Mouse (Mus musculus): ENCODE measurements around the gene Gm9945. TPM values are rescaled to one million over a fixed set of nuclear protein-coding genes. Genes with fewer than 3 reads are reported as not detected.

Gm9945 gene
- polyA plus RNA-seq, 1 experiment from 2014 or later = not detected

- H3K9ac ChIP-seq = no peak overlapping the region
- no peaks in the 10 kb centered on the region for H3K36me3 ChIP-seq
- no peak overlapping the region for H3K27ac ChIP-seq
- no peak overlapping the region for H3K4me2 ChIP-seq
- ATAC-seq (ENCODE audit: low FRiP score) = no peak
- H3K27me3 ChIP-seq = peaks cover 44% of the 10 kb centered on the region
- 92% methylated on average over 8 of the region's 8 CpGs for WGBS
- H3K4me3 ChIP-seq = no peak overlapping the region
- H3K9me3 ChIP-seq = no peaks in the 10 kb centered on the region
- H3K4me1 ChIP-seq (replicated peaks) = peaks cover 17% of the 10 kb centered on the region; the same call in 1 of the 2 replicates
Observed at GRCm38 (mm10) chr11:53504376-53504775, 24.4 kb downstream of the Gm9945 start.

- no peak overlapping the region for H3K4me3 ChIP-seq
- no peak overlapping the region for H3K9ac ChIP-seq
- no peak overlapping the region for H3K27ac ChIP-seq
- WGBS = 46% methylated on average over 5 of the region's 5 CpGs
- H3K36me3 ChIP-seq = no peaks in the 10 kb centered on the region
- H3K4me2 ChIP-seq = no peak overlapping the region
- peaks cover 36% of the 10 kb centered on the region for H3K27me3 ChIP-seq
- ATAC-seq (ENCODE audit: low FRiP score) = 0 out of 2 replicates have a peak, but pooled peaks have one; percentile 36
- H3K4me1 ChIP-seq (replicated peaks) = peaks cover 17% of the 10 kb centered on the region; the same call in 1 of the 2 replicates
- no peaks in the 10 kb centered on the region for H3K9me3 ChIP-seq
Observed at GRCm38 (mm10) chr11:53505026-53505663, 25.2 kb downstream of the Gm9945 start.

- Histone ChIP-seq H3K36me3 (no peaks in the 10 kb centered on the region), H3K27ac (no peak overlapping the region), H3K27me3 (peaks cover 21% of the 10 kb centered on the region), H3K9me3 (no peaks in the 10 kb centered on the region), H3K4me1 (replicated peaks) (peaks cover 13% of the 10 kb centered on the region; the same call in 1 of the 2 replicates), H3K9ac (no peak overlapping the region), H3K4me3 (no peak overlapping the region), H3K4me2 (no peak overlapping the region)
- no peak for ATAC-seq (ENCODE audit: low FRiP score)
- 88% methylated on average over 9 of the region's 9 CpGs for WGBS
Observed at GRCm38 (mm10) chr11:53507098-53507805, 27.3 kb downstream of the Gm9945 start.

- no peak overlapping the region for H3K4me2 ChIP-seq
- peaks cover 19% of the 10 kb centered on the region; the same call in 1 of the 2 replicates for H3K27me3 ChIP-seq
- no peak for ATAC-seq (ENCODE audit: low FRiP score)
- H3K36me3 ChIP-seq = no peaks in the 10 kb centered on the region
- WGBS = 41% methylated on average over 7 of the region's 7 CpGs
- H3K9ac ChIP-seq = no peak overlapping the region
- H3K4me3 ChIP-seq = no peak overlapping the region
- no peak overlapping the region for H3K27ac ChIP-seq
- H3K4me1 ChIP-seq (replicated peaks) = peaks cover 13% of the 10 kb centered on the region; the same call in 1 of the 2 replicates
- H3K9me3 ChIP-seq = no peaks in the 10 kb centered on the region
Observed at GRCm38 (mm10) chr11:53508152-53508551, 28.2 kb downstream of the Gm9945 start.

DNA sequence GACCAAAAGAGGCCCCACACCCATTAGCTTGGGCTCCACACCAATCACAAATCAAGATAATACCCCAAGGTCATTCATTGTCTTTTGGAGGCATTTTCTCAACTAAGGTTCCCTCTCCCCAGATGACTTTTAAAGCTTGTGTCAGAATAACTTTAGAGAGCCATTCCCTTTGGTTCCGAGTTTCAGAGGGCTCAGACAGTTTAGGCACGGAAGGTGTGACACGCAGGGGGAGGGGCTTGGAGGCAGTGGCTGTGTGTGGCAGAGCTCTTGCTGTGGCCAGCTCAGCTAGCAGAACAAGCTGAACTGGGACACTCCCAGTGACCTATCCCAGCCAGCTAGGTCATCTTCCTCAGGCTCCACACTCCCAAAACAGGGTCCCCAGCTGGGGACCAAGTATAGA, 28.6 kb downstream of the Gm9945 start:
- no peak for ATAC-seq (ENCODE audit: low FRiP score)

GRCm38 (mm10) chr11:53510351-53510750, 30.4 kb downstream of the Gm9945 start:
- no peak for ATAC-seq (ENCODE audit: low FRiP score)
- peaks cover 5% of the 10 kb centered on the region; the same call in 1 of the 2 replicates for H3K4me1 ChIP-seq (replicated peaks)
- H3K27ac ChIP-seq = no peak overlapping the region
- 43% methylated on average over 5 of the region's 5 CpGs for WGBS
- H3K9me3 ChIP-seq = no peaks in the 10 kb centered on the region
- H3K36me3 ChIP-seq = no peaks in the 10 kb centered on the region
- no peak overlapping the region for H3K4me2 ChIP-seq
- no peak overlapping the region for H3K9ac ChIP-seq
- no peak overlapping the region for H3K4me3 ChIP-seq
- peaks cover 19% of the 10 kb centered on the region for H3K27me3 ChIP-seq

More for the DNA sequence above, 28.6 kb downstream of the Gm9945 start:
- Histone ChIP-seq H3K4me3 (no peak overlapping the region), H3K36me3 (no peaks in the 10 kb centered on the region), H3K9ac (no peak overlapping the region), H3K27me3 (peaks cover 16% of the 10 kb centered on the region; the same call in 1 of the 2 replicates), H3K9me3 (no peaks in the 10 kb centered on the region), H3K27ac (no peak overlapping the region), H3K4me1 (replicated peaks) (peaks cover 13% of the 10 kb centered on the region; the same call in 1 of the 2 replicates), H3K4me2 (no peak overlapping the region)
- WGBS = 67% methylated on average over 3 of the region's 3 CpGs

- no peak for ATAC-seq (ENCODE audit: low FRiP score)
- Histone ChIP-seq H3K27me3 (peaks cover 40% of the 10 kb centered on the region), H3K4me1 (replicated peaks) (peaks cover 24% of the 10 kb centered on the region), H3K9me3 (no peaks in the 10 kb centered on the region), H3K27ac (no peak overlapping the region), H3K4me2 (no peak overlapping the region), H3K9ac (no peak overlapping the region), H3K4me3 (no peak overlapping the region), H3K36me3 (no peaks in the 10 kb centered on the region)
- 46% methylated on average over 8 of the region's 8 CpGs for WGBS
Observed at GRCm38 (mm10) chr11:53516775-53517627, 37.0 kb downstream of the Gm9945 start.

DNA sequence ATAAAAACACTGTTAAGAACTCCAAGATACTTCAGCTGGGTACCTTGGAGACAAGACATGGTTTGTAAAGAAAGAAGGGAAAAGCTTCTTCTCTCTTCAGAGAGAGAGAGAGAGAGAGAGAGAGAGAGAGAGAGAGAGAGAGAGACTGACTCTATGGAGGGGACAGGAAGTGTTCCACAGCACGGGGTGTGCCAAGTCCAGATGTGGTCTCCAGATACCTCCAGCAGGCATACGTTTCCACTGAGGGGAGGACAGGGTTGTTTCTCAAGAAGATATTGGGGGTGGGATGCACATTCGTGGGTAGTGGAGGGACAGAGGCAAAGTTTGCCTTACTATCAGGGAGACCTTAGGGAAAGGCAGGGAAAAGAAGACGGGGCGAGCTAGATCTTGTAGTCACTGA, 38.8 kb downstream of the Gm9945 start:
- WGBS = 55% methylated on average over 5 of the region's 5 CpGs
- H3K4me2 ChIP-seq = peak overlapping the region; percentile 83

DNA sequence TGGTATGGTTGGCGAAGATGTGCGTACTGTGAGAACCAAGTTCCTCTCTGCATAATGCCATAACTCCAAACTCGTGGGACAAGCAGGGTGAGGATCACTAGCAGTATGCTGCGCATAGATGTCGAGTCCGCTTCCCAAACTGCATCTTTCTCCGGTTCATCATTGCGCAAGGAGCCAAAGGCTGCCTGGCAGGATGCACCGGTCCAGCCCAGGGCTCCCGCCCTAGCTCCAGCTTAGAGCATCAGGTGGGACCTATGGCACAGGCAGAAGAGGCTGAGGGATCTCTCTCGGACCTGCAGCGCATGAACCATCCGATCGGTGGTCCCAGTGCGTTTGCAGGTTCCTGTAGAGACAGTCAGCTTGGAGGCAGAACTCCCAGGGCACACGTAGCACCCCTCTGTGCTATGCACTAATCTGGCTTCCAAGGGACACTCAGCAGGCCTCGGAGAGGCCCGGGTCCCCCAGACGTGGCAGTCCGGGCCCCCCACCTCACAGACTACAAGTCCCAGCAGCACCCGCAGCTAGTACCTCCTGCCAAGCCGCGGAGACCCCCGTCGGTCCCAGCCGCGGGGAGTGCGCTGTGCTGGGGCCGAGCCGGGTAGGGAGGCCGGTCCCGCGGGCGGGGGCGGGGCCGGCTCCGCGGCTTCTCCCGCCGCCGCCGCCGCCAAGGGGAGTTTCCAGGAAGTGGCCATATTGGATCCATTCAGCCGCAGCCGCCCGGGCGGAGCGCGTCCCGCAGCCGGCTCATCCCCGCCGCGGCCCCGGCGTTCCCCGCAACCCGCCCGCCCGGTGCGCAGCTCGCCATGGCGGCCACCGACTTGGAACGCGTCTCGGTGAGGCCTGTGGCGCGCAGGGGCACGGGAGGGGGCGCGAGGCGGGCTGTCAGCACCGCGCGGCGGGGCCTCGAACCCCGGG, 39.5 kb downstream of the Gm9945 start, which contains the start of gene Sept8:
Gene Sept8, plus strand, starts transcription at position 51 of the 915 bp plus-strand sequence.
- peak within 1 kb of the TSS; percentile 73 for H3K4me3 ChIP-seq
- peak within 1 kb of the TSS; percentile 83 for H3K4me2 ChIP-seq
- H3K4me1 ChIP-seq (replicated peaks) = peaks cover 47% of the 10 kb centered on the region
- H3K9me3 ChIP-seq = no peaks in the 10 kb centered on the region
- peak; percentile 89 for ATAC-seq (ENCODE audit: low FRiP score)
- H3K27ac ChIP-seq = peak within 1 kb of the TSS; percentile 71
- peaks cover 34% of the 10 kb centered on the region for H3K27me3 ChIP-seq
- 5% methylated on average over 65 of the region's 79 CpGs for WGBS
- peak within 1 kb of the TSS; percentile 87 for H3K9ac ChIP-seq
- H3K36me3 ChIP-seq = no peaks in the 10 kb centered on the region

More for the DNA sequence above, 38.8 kb downstream of the Gm9945 start:
- Histone ChIP-seq H3K27me3 (peaks cover 40% of the 10 kb centered on the region), H3K9me3 (no peaks in the 10 kb centered on the region), H3K9ac (no peak overlapping the region), H3K27ac (no peak overlapping the region), H3K4me3 (no peak overlapping the region), H3K36me3 (no peaks in the 10 kb centered on the region), H3K4me1 (replicated peaks) (peaks cover 41% of the 10 kb centered on the region)
- ATAC-seq (ENCODE audit: low FRiP score) = no peak

GRCm38 (mm10) chr11:53520122-53520978, 40.4 kb downstream of the Gm9945 start:
- H3K36me3 ChIP-seq = no peaks in the 10 kb centered on the region
- no peaks in the 10 kb centered on the region for H3K9me3 ChIP-seq
- H3K4me1 ChIP-seq (replicated peaks) = peaks cover 51% of the 10 kb centered on the region
- H3K27ac ChIP-seq = peak overlapping the region; percentile 71
- peak overlapping the region; percentile 83 for H3K4me2 ChIP-seq
- peaks cover 30% of the 10 kb centered on the region for H3K27me3 ChIP-seq
- ATAC-seq (ENCODE audit: low FRiP score) = peak; percentile 34
- peak overlapping the region; percentile 87 for H3K9ac ChIP-seq
- WGBS = 3% methylated on average over 24 of the region's 24 CpGs
- H3K4me3 ChIP-seq = peak overlapping the region; percentile 73

Data from hindbrain, embryonic 13.5 days (tissue).